Mouse (Mus musculus): ENCODE measurements around the gene Magi2. TPM values are rescaled to one million over a fixed set of nuclear protein-coding genes. Genes with fewer than 3 reads are reported as not detected.

Magi2 gene
- polyA plus RNA-seq, 1 experiment from 2014 or later = 2.7 TPM

DNA sequence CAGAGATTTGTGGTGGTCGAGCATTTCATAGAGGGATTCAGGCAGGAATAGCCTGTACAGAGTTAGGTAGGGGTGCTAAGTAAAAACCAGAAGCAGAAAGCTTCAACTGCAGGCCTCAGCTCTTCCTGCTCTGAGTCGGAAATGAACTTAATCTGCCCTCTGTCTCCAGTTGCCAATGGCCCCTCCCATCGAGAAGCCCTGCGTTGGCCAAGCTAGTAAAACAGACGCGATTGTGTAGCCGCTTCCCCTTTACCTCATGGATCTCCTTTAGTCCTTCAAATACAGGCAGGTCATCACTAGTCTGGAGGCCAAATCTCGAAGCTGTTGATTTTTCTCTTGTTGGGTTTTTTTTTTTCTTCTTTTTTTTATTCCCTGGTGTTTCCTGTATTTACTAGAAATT is 1447.7 kb downstream of the Magi2 start:
- H3K4me2 ChIP-seq = no peak overlapping the region
- H3K9ac ChIP-seq = no peak overlapping the region
- 62% methylated on average over 8 of the region's 8 CpGs for WGBS
- ATAC-seq (ENCODE audit: extremely low read depth, insufficient number of reproducible peaks, low FRiP score, low TSS enrichment) = no peak
- no peak overlapping the region for H3K4me3 ChIP-seq
- H3K36me3 ChIP-seq = no peaks in the 10 kb centered on the region
- no peaks in the 10 kb centered on the region for H3K27me3 ChIP-seq (replicated peaks)
- H3K9me3 ChIP-seq = no peaks in the 10 kb centered on the region
- H3K4me1 ChIP-seq = peaks cover 11% of the 10 kb centered on the region; the same call in 1 of the 2 replicates
- H3K27ac ChIP-seq (replicated peaks) = no peak overlapping the region

DNA sequence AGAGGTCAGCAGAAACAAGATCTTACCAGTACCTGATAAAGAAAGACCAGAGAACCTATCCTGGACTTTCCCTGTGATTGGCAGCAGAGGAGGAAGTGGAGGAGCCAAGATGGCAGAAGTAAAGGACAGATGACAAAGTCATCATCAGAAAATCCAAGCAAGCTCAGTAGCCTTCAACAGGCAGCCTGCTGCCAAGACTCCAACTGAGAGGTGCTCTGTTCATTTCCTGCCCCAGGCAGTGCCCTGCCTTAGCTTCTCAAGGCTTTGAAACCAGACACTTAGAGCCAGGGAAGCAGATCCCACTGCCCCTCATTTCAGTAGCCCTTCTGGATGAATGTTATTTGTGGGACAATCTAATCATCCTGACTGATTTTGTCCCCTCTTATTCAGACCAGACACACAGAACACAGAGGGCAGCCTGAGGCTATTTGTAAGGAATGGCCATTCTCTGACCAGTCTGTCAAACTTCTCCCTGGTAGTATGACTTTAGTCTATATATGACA is 1448.4 kb downstream of the Magi2 start:
- H3K4me1 ChIP-seq = peaks cover 11% of the 10 kb centered on the region; the same call in 1 of the 2 replicates
- H3K36me3 ChIP-seq = no peaks in the 10 kb centered on the region
- no peak overlapping the region for H3K4me2 ChIP-seq
- H3K9ac ChIP-seq = no peak overlapping the region
- H3K9me3 ChIP-seq = no peaks in the 10 kb centered on the region
- ATAC-seq (ENCODE audit: extremely low read depth, insufficient number of reproducible peaks, low FRiP score, low TSS enrichment) = no peak
- H3K27ac ChIP-seq (replicated peaks) = no peak overlapping the region
- no peaks in the 10 kb centered on the region for H3K27me3 ChIP-seq (replicated peaks)
- no peak overlapping the region for H3K4me3 ChIP-seq

DNA sequence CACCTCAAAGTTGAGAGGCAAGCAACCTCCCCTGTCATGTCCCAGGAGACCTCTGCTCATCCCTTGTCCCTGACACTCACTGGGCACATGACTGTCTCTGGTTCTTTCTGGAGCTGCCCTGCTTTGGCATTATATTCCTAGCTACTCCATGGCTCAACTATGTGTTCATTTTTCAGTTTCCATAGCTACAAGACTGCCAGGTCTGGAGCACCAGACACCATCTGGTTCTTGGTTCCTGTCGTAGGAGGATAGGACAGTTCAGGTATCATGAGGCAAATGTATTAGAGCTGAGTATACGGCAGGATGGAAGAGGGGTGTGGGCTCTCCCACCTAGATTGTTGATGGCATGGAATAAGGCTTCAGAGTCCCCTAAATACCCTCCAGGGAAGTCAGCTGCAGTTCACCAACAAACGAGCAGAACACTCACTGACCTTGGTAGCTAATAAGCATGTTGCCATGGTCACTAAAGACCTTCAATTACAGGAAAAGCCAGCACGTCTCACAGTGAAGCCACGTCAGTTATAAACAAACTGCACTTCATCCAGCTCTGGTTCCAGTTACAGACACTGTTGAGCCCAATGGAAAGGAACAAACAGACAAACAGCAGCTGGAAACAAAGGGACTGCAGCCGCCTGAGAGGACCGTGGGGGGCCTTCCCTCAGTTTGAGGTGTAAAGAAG is 1449.5 kb downstream of the Magi2 start:
- no peak overlapping the region for H3K4me3 ChIP-seq
- H3K27me3 ChIP-seq (replicated peaks) = no peaks in the 10 kb centered on the region
- no peak for ATAC-seq (ENCODE audit: extremely low read depth, insufficient number of reproducible peaks, low FRiP score, low TSS enrichment)
- H3K27ac ChIP-seq (replicated peaks) = no peak overlapping the region
- H3K9me3 ChIP-seq = no peaks in the 10 kb centered on the region
- 35% methylated on average over 7 of the region's 7 CpGs for WGBS
- peaks cover 11% of the 10 kb centered on the region; the same call in 1 of the 2 replicates for H3K4me1 ChIP-seq
- H3K4me2 ChIP-seq = no peak overlapping the region
- no peak overlapping the region for H3K9ac ChIP-seq
- H3K36me3 ChIP-seq = no peaks in the 10 kb centered on the region

DNA sequence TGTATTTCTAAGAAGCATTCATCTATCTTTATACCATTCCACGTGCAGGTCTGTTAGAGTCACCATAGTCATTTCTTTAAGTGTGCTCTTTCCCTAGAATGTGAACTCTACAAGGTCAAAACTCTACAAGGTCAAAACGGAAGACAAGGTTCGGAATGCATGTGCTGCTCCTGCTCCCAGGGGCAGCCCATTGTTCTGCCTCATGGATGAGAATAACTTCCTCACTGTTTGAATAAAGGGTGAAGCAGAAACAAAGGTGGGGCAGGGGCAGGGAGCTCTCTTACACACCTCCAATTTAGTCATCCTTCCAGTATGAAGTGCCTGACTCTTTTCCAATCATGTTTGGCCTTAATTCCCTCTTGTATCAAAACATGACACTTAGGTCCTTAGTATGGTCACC is 1450.4 kb downstream of the Magi2 start:
- no peak for ATAC-seq (ENCODE audit: extremely low read depth, insufficient number of reproducible peaks, low FRiP score, low TSS enrichment)
- Histone ChIP-seq H3K4me2 (no peak overlapping the region), H3K9ac (no peak overlapping the region), H3K27ac (replicated peaks) (no peak overlapping the region), H3K27me3 (replicated peaks) (no peaks in the 10 kb centered on the region), H3K4me1 (0 out of 2 replicates have a peak, but pooled peaks cover 6% of the 10 kb centered on the region), H3K4me3 (no peak overlapping the region), H3K36me3 (no peaks in the 10 kb centered on the region), H3K9me3 (no peaks in the 10 kb centered on the region)
- 35% methylated on average over 3 of the region's 3 CpGs for WGBS

DNA sequence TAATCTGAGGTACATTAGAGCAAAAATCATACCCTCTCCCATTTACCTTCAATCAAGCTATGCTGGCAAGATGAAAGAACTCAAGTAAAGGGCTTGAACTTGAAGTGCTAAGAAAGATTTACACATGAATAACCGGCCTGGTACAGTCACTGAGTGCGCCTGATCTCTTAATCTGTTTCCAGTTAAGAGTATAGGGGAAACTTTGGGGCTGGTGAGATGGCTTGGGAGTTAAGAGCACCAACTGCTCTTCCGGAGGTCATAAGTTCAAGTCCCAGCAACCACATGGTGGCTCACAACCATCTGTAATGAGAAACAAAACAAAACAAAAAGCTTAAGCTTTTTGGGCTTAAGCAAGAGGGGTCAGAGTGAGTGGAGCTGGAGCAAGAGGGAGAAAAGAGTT is 1451.7 kb downstream of the Magi2 start:
- WGBS = 65% methylated on average over 3 of the region's 3 CpGs
- ATAC-seq (ENCODE audit: extremely low read depth, insufficient number of reproducible peaks, low FRiP score, low TSS enrichment) = no peak

DNA sequence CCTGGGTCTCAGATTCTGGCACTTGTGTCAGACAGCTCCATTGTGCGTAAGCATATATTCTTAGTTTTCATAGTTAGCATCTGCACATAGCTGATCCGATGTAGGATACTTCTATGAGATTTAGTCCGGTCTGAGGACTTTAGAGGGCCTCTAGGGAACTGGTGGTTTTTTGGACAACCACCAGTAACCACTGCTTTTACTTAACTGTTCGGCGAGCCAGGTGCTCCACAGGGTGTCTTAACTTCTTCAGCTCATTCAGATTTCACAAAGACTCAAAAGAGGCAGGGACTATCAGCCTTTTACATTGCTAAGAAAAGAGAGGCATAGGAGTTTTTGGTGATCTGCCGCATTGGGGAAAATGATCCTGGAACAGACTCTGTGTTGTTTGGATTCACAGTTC is 1453.1 kb downstream of the Magi2 start:
- H3K9ac ChIP-seq = no peak overlapping the region
- no peak overlapping the region for H3K4me3 ChIP-seq
- H3K27ac ChIP-seq (replicated peaks) = no peak overlapping the region
- H3K27me3 ChIP-seq (replicated peaks) = no peaks in the 10 kb centered on the region
- H3K4me2 ChIP-seq = no peak overlapping the region
- no peak for ATAC-seq (ENCODE audit: extremely low read depth, insufficient number of reproducible peaks, low FRiP score, low TSS enrichment)
- H3K36me3 ChIP-seq = no peaks in the 10 kb centered on the region
- no peaks in the 10 kb centered on the region for H3K9me3 ChIP-seq
- 86% methylated on average over 6 of the region's 6 CpGs for WGBS
- H3K4me1 ChIP-seq = 0 out of 2 replicates have a peak, but pooled peaks cover 6% of the 10 kb centered on the region

More for the DNA sequence above, 1451.7 kb downstream of the Magi2 start:
- H3K27ac ChIP-seq (replicated peaks) = no peak overlapping the region
- no peaks in the 10 kb centered on the region for H3K9me3 ChIP-seq
- H3K36me3 ChIP-seq = no peaks in the 10 kb centered on the region
- H3K4me3 ChIP-seq = no peak overlapping the region
- 0 out of 2 replicates have a peak, but pooled peaks cover 6% of the 10 kb centered on the region for H3K4me1 ChIP-seq
- no peaks in the 10 kb centered on the region for H3K27me3 ChIP-seq (replicated peaks)
- H3K4me2 ChIP-seq = no peak overlapping the region
- no peak overlapping the region for H3K9ac ChIP-seq

DNA sequence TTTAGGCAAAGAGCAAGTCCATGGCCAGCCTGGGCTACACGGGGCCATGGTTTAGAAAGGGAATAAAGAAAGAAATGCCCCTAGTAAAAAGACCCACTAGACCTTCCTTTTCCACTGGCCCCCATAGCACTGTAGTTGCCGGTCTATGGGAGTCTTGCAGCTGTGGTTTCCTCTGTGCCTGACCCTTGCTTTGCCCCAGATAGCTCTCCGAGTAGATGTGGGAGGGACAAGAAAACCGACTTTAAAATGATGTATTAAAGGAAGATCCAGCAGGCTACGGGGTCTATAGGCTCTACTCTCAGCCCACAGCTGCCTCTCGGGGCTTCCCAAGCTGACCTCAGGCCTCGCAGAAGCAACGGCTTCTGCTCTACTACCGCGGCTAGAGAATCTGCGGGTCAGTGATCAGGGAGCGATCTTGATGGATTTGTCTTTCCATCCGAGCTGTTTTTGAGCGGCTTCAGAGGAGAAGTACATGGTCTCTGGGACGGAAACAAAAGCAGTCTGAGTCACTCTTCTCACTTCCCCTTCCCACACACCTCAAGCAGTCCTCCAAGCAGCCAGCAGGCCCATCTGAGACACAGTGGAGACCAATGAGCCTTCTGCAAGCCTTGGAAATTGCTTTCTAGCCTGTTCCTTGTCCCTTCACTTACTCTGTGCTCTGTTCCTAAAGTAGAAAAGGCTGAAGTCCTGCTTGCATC is 1454.1 kb downstream of the Magi2 start:
- H3K4me3 ChIP-seq = no peak overlapping the region
- 78% methylated on average over 15 of the region's 15 CpGs for WGBS
- H3K27me3 ChIP-seq (replicated peaks) = no peaks in the 10 kb centered on the region
- H3K27ac ChIP-seq (replicated peaks) = no peak overlapping the region
- H3K9me3 ChIP-seq = no peaks in the 10 kb centered on the region
- H3K9ac ChIP-seq = no peak overlapping the region
- H3K4me1 ChIP-seq = 0 out of 2 replicates have a peak, but pooled peaks cover 6% of the 10 kb centered on the region
- no peak overlapping the region for H3K4me2 ChIP-seq
- no peak for ATAC-seq (ENCODE audit: extremely low read depth, insufficient number of reproducible peaks, low FRiP score, low TSS enrichment)
- H3K36me3 ChIP-seq = no peaks in the 10 kb centered on the region

DNA sequence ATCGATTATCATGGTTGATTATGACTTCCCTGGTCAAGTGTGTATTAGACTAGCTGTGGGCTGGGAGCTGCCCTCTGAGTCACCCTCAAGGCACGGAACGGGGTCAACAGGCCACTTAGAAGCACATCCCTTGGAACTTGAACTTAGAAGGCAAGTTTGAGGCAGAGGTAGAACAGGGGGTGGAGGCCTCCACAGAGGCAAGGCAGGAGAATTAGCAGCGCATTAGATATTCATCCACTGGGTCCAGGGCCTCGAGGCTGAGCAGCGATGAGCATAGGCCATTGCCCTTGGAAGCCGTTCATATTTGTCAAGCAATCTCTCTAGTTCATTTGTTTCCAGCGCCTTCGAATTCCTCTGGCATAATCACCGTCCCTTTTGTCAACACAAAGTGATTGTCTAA is 1454.8 kb downstream of the Magi2 start:
- H3K4me1 ChIP-seq = 0 out of 2 replicates have a peak, but pooled peaks cover 2% of the 10 kb centered on the region
- no peak overlapping the region for H3K4me2 ChIP-seq
- H3K36me3 ChIP-seq = no peaks in the 10 kb centered on the region
- no peak overlapping the region for H3K27ac ChIP-seq (replicated peaks)
- ATAC-seq (ENCODE audit: extremely low read depth, insufficient number of reproducible peaks, low FRiP score, low TSS enrichment) = no peak
- WGBS = 74% methylated on average over 10 of the region's 10 CpGs
- no peak overlapping the region for H3K4me3 ChIP-seq
- H3K9ac ChIP-seq = no peak overlapping the region
- H3K27me3 ChIP-seq (replicated peaks) = no peaks in the 10 kb centered on the region
- no peaks in the 10 kb centered on the region for H3K9me3 ChIP-seq

DNA sequence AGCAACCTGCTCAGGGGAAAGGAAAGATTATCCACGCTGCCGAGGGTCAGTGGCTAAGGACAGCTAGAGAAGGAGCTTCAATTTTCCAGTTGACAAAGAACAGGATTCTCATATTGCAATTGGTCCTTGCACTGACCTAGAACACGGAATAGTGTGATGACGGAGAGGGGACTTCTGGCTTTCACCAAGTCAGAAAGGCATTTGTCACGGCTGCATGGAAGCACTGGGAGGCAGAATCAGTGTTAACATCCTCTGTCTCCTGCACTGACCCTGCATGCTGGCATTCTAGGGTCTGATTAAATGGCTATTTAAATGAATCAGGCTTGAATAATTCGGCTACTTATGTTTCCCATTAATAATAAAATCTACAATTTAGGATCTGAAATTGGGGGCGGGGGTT is 1455.4 kb downstream of the Magi2 start:
- no peaks in the 10 kb centered on the region for H3K9me3 ChIP-seq
- H3K9ac ChIP-seq = no peak overlapping the region
- WGBS = 58% methylated on average over 7 of the region's 7 CpGs
- H3K4me2 ChIP-seq = no peak overlapping the region
- H3K4me1 ChIP-seq = no peaks in the 10 kb centered on the region
- H3K27ac ChIP-seq (replicated peaks) = no peak overlapping the region
- ATAC-seq (ENCODE audit: extremely low read depth, insufficient number of reproducible peaks, low FRiP score, low TSS enrichment) = no peak
- no peaks in the 10 kb centered on the region for H3K36me3 ChIP-seq
- H3K27me3 ChIP-seq (replicated peaks) = no peaks in the 10 kb centered on the region
- H3K4me3 ChIP-seq = no peak overlapping the region

DNA sequence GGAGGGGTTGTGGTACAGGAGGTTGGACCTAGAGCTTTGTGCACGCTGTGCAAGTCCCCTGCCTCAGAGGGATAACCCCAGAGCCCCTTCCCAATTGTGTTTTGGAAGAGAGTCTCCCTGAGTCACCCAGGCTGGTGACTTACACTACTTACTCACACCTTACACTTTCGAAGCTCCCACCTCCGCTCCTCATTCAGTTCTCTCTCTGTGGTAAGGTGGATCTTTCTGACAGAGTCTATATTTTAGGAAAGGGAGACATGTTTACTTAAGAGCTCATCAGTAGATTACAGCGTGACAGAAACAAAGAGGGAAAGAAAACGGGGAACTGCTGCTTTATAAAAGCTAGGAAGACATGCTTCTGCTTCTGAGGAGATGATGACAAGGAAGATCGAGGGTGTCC is 1457.3 kb downstream of the Magi2 start:
- H3K36me3 ChIP-seq = no peaks in the 10 kb centered on the region
- H3K9me3 ChIP-seq = no peaks in the 10 kb centered on the region
- 62% methylated on average over 6 of the region's 6 CpGs for WGBS
- H3K4me3 ChIP-seq = no peak overlapping the region
- ATAC-seq (ENCODE audit: extremely low read depth, insufficient number of reproducible peaks, low FRiP score, low TSS enrichment) = no peak
- H3K27me3 ChIP-seq (replicated peaks) = no peaks in the 10 kb centered on the region
- no peak overlapping the region for H3K9ac ChIP-seq
- H3K27ac ChIP-seq (replicated peaks) = no peak overlapping the region
- H3K4me1 ChIP-seq = no peaks in the 10 kb centered on the region
- no peak overlapping the region for H3K4me2 ChIP-seq

DNA sequence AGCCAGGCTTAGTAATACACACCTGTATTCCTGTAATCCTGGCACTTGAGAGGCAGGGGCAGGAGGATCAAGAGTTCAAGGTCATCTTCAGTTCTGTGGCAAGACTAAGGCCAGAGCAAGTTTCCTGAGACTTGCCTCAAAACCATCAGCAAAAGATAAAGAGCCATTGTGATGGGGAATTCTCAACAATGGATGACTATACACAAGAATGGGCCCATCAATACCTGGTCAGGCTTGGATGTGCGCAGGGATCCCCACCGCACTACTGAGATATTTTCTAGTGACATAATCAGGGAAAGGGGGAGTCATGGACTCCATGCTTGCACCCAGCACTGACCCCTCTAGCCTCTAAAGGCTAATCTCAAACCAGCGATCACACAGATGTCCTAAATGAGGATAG is 1465.4 kb downstream of the Magi2 start:
- Histone ChIP-seq H3K4me3 (no peak overlapping the region), H3K9ac (no peak overlapping the region), H3K9me3 (peaks cover 12% of the 10 kb centered on the region), H3K4me2 (no peak overlapping the region), H3K27me3 (replicated peaks) (no peaks in the 10 kb centered on the region), H3K4me1 (no peaks in the 10 kb centered on the region), H3K27ac (replicated peaks) (no peak overlapping the region), H3K36me3 (no peaks in the 10 kb centered on the region)
- 80% methylated on average over 3 of the region's 3 CpGs for WGBS
- ATAC-seq (ENCODE audit: extremely low read depth, insufficient number of reproducible peaks, low FRiP score, low TSS enrichment) = no peak
